Mouse (Mus musculus): ENCODE measurements at regions not wholly inside any gene's neighbourhood (a gene's known extent, or its start where the extent isn't known, plus 50 kb on each side); places are given as distances from the start of the nearest gene placed in this dataset.
"Not testable (repeated sequence)": the region's sequence is repeated elsewhere in the genome, so short reads cannot be mapped to it uniquely, and the experiment has no call there.

- H3K4me3 ChIP-seq = no peak overlapping the region
- 65% methylated on average over 12 of the region's 12 CpGs for WGBS
- H3K36me3 ChIP-seq = no peaks in the 10 kb centered on the region
- no peaks in the 10 kb centered on the region for H3K4me1 ChIP-seq
- no peaks in the 10 kb centered on the region for H3K27me3 ChIP-seq
- H3K27ac ChIP-seq = no peak overlapping the region
- no peak for ATAC-seq (ENCODE audit: insufficient number of reproducible peaks, insufficient read depth, low FRiP score, low TSS enrichment)
- no peak overlapping the region for H3K4me2 ChIP-seq (replicated peaks)
- H3K9me3 ChIP-seq = no peaks in the 10 kb centered on the region
- no peak overlapping the region for H3K9ac ChIP-seq
These were observed 50.7 kb downstream of the H2al2a start for GRCm38 (mm10) chr2:17946047-17946446.

GRCm38 (mm10) chr2:17945369-17945915 is 51.3 kb downstream of the H2al2a start:
- no peak for ATAC-seq (ENCODE audit: insufficient number of reproducible peaks, insufficient read depth, low FRiP score, low TSS enrichment)
- H3K27ac ChIP-seq = no peak overlapping the region

GRCm38 (mm10) chr2:17943506-17943905 is 53.3 kb downstream of the H2al2a start:
- 94% methylated on average over 11 of the region's 11 CpGs for WGBS
- no peaks in the 10 kb centered on the region for H3K4me1 ChIP-seq
- H3K4me2 ChIP-seq (replicated peaks) = no peak overlapping the region
- H3K9me3 ChIP-seq = no peaks in the 10 kb centered on the region
- H3K9ac ChIP-seq = no peak overlapping the region
- no peak overlapping the region for H3K27ac ChIP-seq
- no peak overlapping the region for H3K4me3 ChIP-seq
- H3K27me3 ChIP-seq = no peaks in the 10 kb centered on the region
- no peaks in the 10 kb centered on the region for H3K36me3 ChIP-seq
- no peak for ATAC-seq (ENCODE audit: insufficient number of reproducible peaks, insufficient read depth, low FRiP score, low TSS enrichment)

More at GRCm38 (mm10) chr2:17945369-17945915, 51.3 kb downstream of the H2al2a start:
- WGBS = 86% methylated on average over 7 of the region's 7 CpGs
- Histone ChIP-seq H3K4me2 (replicated peaks) (no peak overlapping the region), H3K27me3 (no peaks in the 10 kb centered on the region), H3K4me3 (no peak overlapping the region), H3K36me3 (no peaks in the 10 kb centered on the region), H3K9ac (no peak overlapping the region), H3K9me3 (no peaks in the 10 kb centered on the region), H3K4me1 (no peaks in the 10 kb centered on the region)

- 77% methylated on average over 8 of the region's 8 CpGs for WGBS
- no peak overlapping the region for H3K27ac ChIP-seq
- no peak overlapping the region for H3K4me3 ChIP-seq
- H3K36me3 ChIP-seq = no peaks in the 10 kb centered on the region
- no peaks in the 10 kb centered on the region for H3K9me3 ChIP-seq
- H3K4me2 ChIP-seq (replicated peaks) = no peak overlapping the region
- no peak for ATAC-seq (ENCODE audit: insufficient number of reproducible peaks, insufficient read depth, low FRiP score, low TSS enrichment)
- no peaks in the 10 kb centered on the region for H3K27me3 ChIP-seq
- H3K9ac ChIP-seq = no peak overlapping the region
- H3K4me1 ChIP-seq = no peaks in the 10 kb centered on the region
These were observed 54.0 kb downstream of the H2al2a start for GRCm38 (mm10) chr2:17942528-17943387.

- H3K27ac ChIP-seq = no peak overlapping the region
- H3K4me3 ChIP-seq = no peak overlapping the region
- H3K4me1 ChIP-seq = no peaks in the 10 kb centered on the region
- H3K9me3 ChIP-seq = no peaks in the 10 kb centered on the region
- no peaks in the 10 kb centered on the region for H3K36me3 ChIP-seq
- 91% methylated on average over 6 of the region's 6 CpGs for WGBS
- no peak overlapping the region for H3K4me2 ChIP-seq (replicated peaks)
- no peak overlapping the region for H3K9ac ChIP-seq
- no peaks in the 10 kb centered on the region for H3K27me3 ChIP-seq
- no peak for ATAC-seq (ENCODE audit: insufficient number of reproducible peaks, insufficient read depth, low FRiP score, low TSS enrichment)
These were observed 54.8 kb downstream of the H2al2a start for GRCm38 (mm10) chr2:17941921-17942320.

GRCm38 (mm10) chr2:17939857-17940848 is 56.6 kb downstream of the H2al2a start:
- H3K9me3 ChIP-seq; ATAC-seq (ENCODE audit: insufficient number of reproducible peaks, insufficient read depth, low FRiP score, low TSS enrichment); H3K27ac ChIP-seq; H3K9ac ChIP-seq; H3K4me3 ChIP-seq; H3K27me3 ChIP-seq; H3K36me3 ChIP-seq; H3K4me2 ChIP-seq (replicated peaks); H3K4me1 ChIP-seq: not testable (repeated sequence)
- WGBS = 67% methylated on average over 15 of the region's 16 CpGs

GRCm38 (mm10) chr2:17939183-17939856 is 57.4 kb downstream of the H2al2a start:
- no peak overlapping the region for H3K4me3 ChIP-seq
- H3K27me3 ChIP-seq = no peaks in the 10 kb centered on the region
- H3K36me3 ChIP-seq = no peaks in the 10 kb centered on the region
- no peak for ATAC-seq (ENCODE audit: insufficient number of reproducible peaks, insufficient read depth, low FRiP score, low TSS enrichment)
- no peak overlapping the region for H3K27ac ChIP-seq
- no peak overlapping the region for H3K9ac ChIP-seq
- no peaks in the 10 kb centered on the region for H3K4me1 ChIP-seq
- no peak overlapping the region for H3K4me2 ChIP-seq (replicated peaks)
- H3K9me3 ChIP-seq = no peaks in the 10 kb centered on the region
- WGBS = 29% methylated on average over 4 of the region's 4 CpGs

GRCm38 (mm10) chr2:17936527-17937139 is 60.1 kb downstream of the H2al2a start:
- 82% methylated on average over 4 of the region's 4 CpGs for WGBS
- ATAC-seq (ENCODE audit: insufficient number of reproducible peaks, insufficient read depth, low FRiP score, low TSS enrichment) = no peak
- no peak overlapping the region for H3K27ac ChIP-seq
- H3K36me3 ChIP-seq = no peaks in the 10 kb centered on the region
- no peak overlapping the region for H3K4me2 ChIP-seq (replicated peaks)
- no peaks in the 10 kb centered on the region for H3K27me3 ChIP-seq
- H3K4me3 ChIP-seq = no peak overlapping the region
- H3K9me3 ChIP-seq = no peaks in the 10 kb centered on the region
- no peak overlapping the region for H3K9ac ChIP-seq
- H3K4me1 ChIP-seq = peaks cover 13% of the 10 kb centered on the region; the same call in 1 of the 2 replicates

GRCm38 (mm10) chr2:17935916-17936315 is 60.8 kb downstream of the H2al2a start:
- no peak overlapping the region for H3K4me3 ChIP-seq
- ATAC-seq (ENCODE audit: insufficient number of reproducible peaks, insufficient read depth, low FRiP score, low TSS enrichment) = no peak
- H3K27ac ChIP-seq = no peak overlapping the region
- 86% methylated on average over 12 of the region's 12 CpGs for WGBS
- no peaks in the 10 kb centered on the region for H3K27me3 ChIP-seq
- H3K4me2 ChIP-seq (replicated peaks) = no peak overlapping the region
- no peak overlapping the region for H3K9ac ChIP-seq
- no peaks in the 10 kb centered on the region for H3K9me3 ChIP-seq
- no peaks in the 10 kb centered on the region for H3K36me3 ChIP-seq
- peaks cover 13% of the 10 kb centered on the region; the same call in 1 of the 2 replicates for H3K4me1 ChIP-seq

GRCm38 (mm10) chr2:17935466-17935865 is 61.3 kb downstream of the H2al2a start:
- Histone ChIP-seq H3K9me3 (no peaks in the 10 kb centered on the region), H3K4me2 (replicated peaks) (no peak overlapping the region), H3K27me3 (no peaks in the 10 kb centered on the region), H3K27ac (no peak overlapping the region), H3K4me3 (no peak overlapping the region), H3K36me3 (no peaks in the 10 kb centered on the region), H3K9ac (no peak overlapping the region), H3K4me1 (peaks cover 13% of the 10 kb centered on the region; the same call in 1 of the 2 replicates)
- ATAC-seq (ENCODE audit: insufficient number of reproducible peaks, insufficient read depth, low FRiP score, low TSS enrichment) = no peak
- 91% methylated on average over 6 of the region's 6 CpGs for WGBS

- H3K4me1 ChIP-seq = peaks cover 13% of the 10 kb centered on the region; the same call in 1 of the 2 replicates
- 96% methylated on average over 10 of the region's 10 CpGs for WGBS
- no peak overlapping the region for H3K27ac ChIP-seq
- H3K9ac ChIP-seq = no peak overlapping the region
- no peak overlapping the region for H3K4me3 ChIP-seq
- no peak overlapping the region for H3K4me2 ChIP-seq (replicated peaks)
- no peak for ATAC-seq (ENCODE audit: insufficient number of reproducible peaks, insufficient read depth, low FRiP score, low TSS enrichment)
- no peaks in the 10 kb centered on the region for H3K9me3 ChIP-seq
- H3K36me3 ChIP-seq = no peaks in the 10 kb centered on the region
- H3K27me3 ChIP-seq = no peaks in the 10 kb centered on the region
These were observed 62.1 kb downstream of the H2al2a start for GRCm38 (mm10) chr2:17934610-17935009.

Measured in embryonic facial prominence, embryonic 12.5 days (tissue).